Mouse (Mus musculus) forebrain, embryonic 15.5 days (tissue): ENCODE results near the gene Rftn1. TPM values are rescaled to one million over a fixed set of nuclear protein-coding genes. Genes with fewer than 3 reads are reported as not detected.

ENCODE experiments used
- ATAC-seq: fragments of 200-750 bp; cut with Nextera tagmentation; replicated peaks from 2 replicates; pipeline ENCODE4 v1.8.0; 2017; ENCODE audit warnings: mild to moderate bottlenecking, moderate TSS enrichment, moderate library complexity
- H3K27ac ChIP-seq: fragments of 300-500 bp; sonication (generic); replicated peaks from 2 replicates; pipeline ENCODE4 v1.5.1; 2015; ENCODE audit warnings: mild to moderate bottlenecking, inconsistent platforms
- H3K27me3 ChIP-seq: fragments of 300-500 bp; sonication (generic); 2 replicates; pipeline ENCODE4 v1.6.1; 2015; ENCODE audit warnings: inconsistent platforms
- H3K36me3 ChIP-seq: fragments of 300-500 bp; sonication (generic); 2 replicates; pipeline ENCODE4 v1.6.1; 2015; ENCODE audit warnings: mild to moderate bottlenecking, inconsistent platforms
- H3K4me1 ChIP-seq: fragments of 300-500 bp; sonication (generic); 2 replicates; pipeline ENCODE4 v1.6.1; 2015; ENCODE audit warnings: inconsistent platforms
- H3K4me2 ChIP-seq: fragments of 300-500 bp; sonication (generic); replicated peaks from 2 replicates; pipeline ENCODE4 v1.6.1; 2015; ENCODE audit warnings: mild to moderate bottlenecking, inconsistent platforms
- H3K4me3 ChIP-seq: fragments of 300-500 bp; sonication (generic); 2 replicates; pipeline ENCODE4 v1.5.1; 2015; ENCODE audit warnings: mild to moderate bottlenecking, inconsistent platforms
- H3K9ac ChIP-seq: fragments of 300-500 bp; sonication (generic); replicated peaks from 2 replicates; pipeline ENCODE4 v1.6.1; 2015; ENCODE audit warnings: mild to moderate bottlenecking, inconsistent platforms
- H3K9me3 ChIP-seq: fragments of 300-500 bp; sonication (generic); 2 replicates; pipeline ENCODE4 v1.6.1; 2016; ENCODE audit warnings: inconsistent platforms
- WGBS: fragments of 180-500 bp; shearing (Covaris S2); methylation state at CpG from one replicate; pipeline ENCODE4 v1.1.7; 2015; ENCODE audit warnings: mixed read lengths; 5-methylcytosine and 5-hydroxymethylcytosine counted together
- polyA plus RNA-seq: library from polyadenylated mRNA; unstranded; fragments of >200 nt; fragmentation: Nextera tagmentation; extraction: Ambion mirVana; gene quantifications from 2 replicates; pipeline ENCODE4 v1.2.1, GENCODE M21; 2015

Gene Rftn1
- polyA plus RNA-seq, 1 experiment from 2014 or later: 23.6 TPM

- Histone ChIP-seq H3K36me3 (no peaks in the 10 kb centered on the region), H3K27ac (no peak overlapping the region), H3K9ac (no peak overlapping the region), H3K4me1 (peaks cover 14% of the 10 kb centered on the region; the same call in 1 of the 2 replicates), H3K4me2 (no peak overlapping the region), H3K4me3 (no peak overlapping the region), H3K27me3 (peaks cover 4% of the 10 kb centered on the region; the same call in 1 of the 2 replicates), H3K9me3 (no peaks in the 10 kb centered on the region)
- ATAC-seq: no peak
- WGBS: 32% methylated on average over 10 of the region's 10 CpGs
Measured at GRCm38 (mm10) chr17:50196005-50196672, 5.7 kb upstream of the Rftn1 start.

DNA sequence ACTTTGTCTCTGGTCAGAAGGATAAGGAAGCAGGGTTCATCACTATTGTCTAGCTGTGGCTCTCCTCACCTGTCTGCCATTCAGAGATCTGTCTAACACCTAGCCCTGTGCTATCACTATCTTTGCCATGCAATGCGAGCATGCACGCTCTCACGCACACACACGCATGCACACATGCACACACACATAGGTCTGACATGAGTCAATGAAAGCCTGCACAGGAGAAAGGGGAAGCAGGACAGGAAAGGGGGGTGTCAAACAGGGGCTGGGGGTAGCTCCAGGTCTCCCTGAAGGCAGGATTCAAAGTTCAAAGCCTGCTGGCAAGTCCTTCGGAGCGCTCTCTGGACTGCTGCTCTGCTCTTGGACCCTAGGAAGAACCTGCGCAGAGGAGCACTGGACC lies 4.9 kb upstream of the Rftn1 start:
- Histone ChIP-seq H3K9me3 (no peaks in the 10 kb centered on the region), H3K9ac (no peak overlapping the region), H3K27me3 (peaks cover 11% of the 10 kb centered on the region; the same call in 1 of the 2 replicates), H3K36me3 (no peaks in the 10 kb centered on the region), H3K4me2 (no peak overlapping the region), H3K4me3 (no peak overlapping the region), H3K4me1 (peaks cover 17% of the 10 kb centered on the region), H3K27ac (no peak overlapping the region)
- WGBS: 94% methylated on average over 7 of the region's 7 CpGs
- no peak for ATAC-seq

GRCm38 (mm10) chr17:50194541-50194940 lies 4.1 kb upstream of the Rftn1 start:
- no peak overlapping the region for H3K4me2 ChIP-seq
- H3K9ac ChIP-seq: no peak overlapping the region
- no peak overlapping the region for H3K27ac ChIP-seq
- H3K9me3 ChIP-seq: no peaks in the 10 kb centered on the region
- H3K4me1 ChIP-seq: peaks cover 23% of the 10 kb centered on the region
- H3K4me3 ChIP-seq: no peak overlapping the region
- H3K36me3 ChIP-seq: no peaks in the 10 kb centered on the region
- 62% methylated on average over 3 of the region's 3 CpGs for WGBS
- H3K27me3 ChIP-seq: peaks cover 11% of the 10 kb centered on the region; the same call in 1 of the 2 replicates
- no peak for ATAC-seq

DNA sequence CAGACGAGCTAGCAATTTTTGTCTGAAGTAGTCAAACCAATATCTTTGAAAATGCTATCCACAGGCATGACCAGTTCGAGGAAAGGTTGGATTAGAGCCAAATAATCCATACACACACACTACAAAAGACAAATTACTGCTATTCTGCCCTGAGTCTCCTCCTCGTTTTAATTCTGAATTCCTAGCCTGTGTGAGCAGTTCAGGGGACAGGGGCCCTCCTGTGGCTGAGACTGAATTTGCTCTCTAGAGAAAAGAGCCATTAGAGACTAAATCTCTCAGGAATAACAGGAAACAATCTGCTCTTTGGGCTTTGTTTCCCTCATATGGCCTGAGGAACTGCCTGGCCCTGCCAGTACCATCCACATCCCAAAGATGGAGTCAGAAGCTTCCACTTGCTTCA lies 3.2 kb upstream of the Rftn1 start:
- Histone ChIP-seq H3K4me1 (peaks cover 30% of the 10 kb centered on the region), H3K9me3 (no peaks in the 10 kb centered on the region), H3K4me3 (no peak overlapping the region), H3K27me3 (peaks cover 11% of the 10 kb centered on the region; the same call in 1 of the 2 replicates), H3K9ac (no peak overlapping the region), H3K27ac (no peak overlapping the region), H3K4me2 (no peak overlapping the region), H3K36me3 (no peaks in the 10 kb centered on the region)
- WGBS: 26% methylated on average over 3 of the region's 3 CpGs
- peak; percentile 30 for ATAC-seq

DNA sequence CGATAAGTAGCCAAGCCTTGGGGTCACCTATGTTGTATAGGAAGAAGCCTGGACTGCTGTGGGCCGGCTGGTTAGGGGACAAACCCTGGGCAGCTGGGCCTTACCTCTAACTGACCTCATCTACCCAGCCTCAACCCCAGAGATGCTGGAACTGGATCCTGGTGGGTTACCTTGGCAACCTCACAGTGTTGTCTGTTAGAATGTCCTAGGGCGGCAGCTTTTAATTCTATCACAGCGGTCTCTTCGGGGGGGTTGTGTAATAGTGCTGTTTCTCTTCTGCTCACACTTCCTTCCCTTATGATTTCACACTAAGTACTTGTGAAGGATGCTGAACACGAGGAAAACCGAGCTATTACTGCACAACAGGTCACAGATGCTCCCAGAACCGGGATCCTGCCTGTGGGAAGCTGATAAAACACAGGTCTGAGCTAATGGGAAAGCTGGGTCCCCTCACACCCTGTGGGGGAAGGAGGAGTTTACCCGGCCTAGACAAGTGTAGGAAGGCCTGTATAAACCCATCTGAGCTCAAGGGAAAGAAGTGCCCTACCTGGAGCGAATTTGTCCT lies 2.0 kb upstream of the Rftn1 start:
- Histone ChIP-seq H3K4me3 (no peak overlapping the region), H3K9ac (no peak overlapping the region), H3K36me3 (no peaks in the 10 kb centered on the region), H3K9me3 (no peaks in the 10 kb centered on the region), H3K27ac (no peak overlapping the region), H3K27me3 (peaks cover 11% of the 10 kb centered on the region; the same call in 1 of the 2 replicates), H3K4me2 (no peak overlapping the region), H3K4me1 (peaks cover 32% of the 10 kb centered on the region)
- ATAC-seq: no peak
- 25% methylated on average over 10 of the region's 10 CpGs for WGBS

GRCm38 (mm10) chr17:50191318-50191957 lies 964 bp upstream of the Rftn1 start:
- no peak overlapping the region for H3K4me3 ChIP-seq
- ATAC-seq: no peak
- H3K9ac ChIP-seq: no peak overlapping the region
- H3K27ac ChIP-seq: no peak overlapping the region
- peaks cover 32% of the 10 kb centered on the region for H3K4me1 ChIP-seq
- H3K9me3 ChIP-seq: no peaks in the 10 kb centered on the region
- H3K4me2 ChIP-seq: no peak overlapping the region
- peaks cover 11% of the 10 kb centered on the region; the same call in 1 of the 2 replicates for H3K27me3 ChIP-seq
- 49% methylated on average over 9 of the region's 9 CpGs for WGBS
- H3K36me3 ChIP-seq: no peaks in the 10 kb centered on the region

DNA sequence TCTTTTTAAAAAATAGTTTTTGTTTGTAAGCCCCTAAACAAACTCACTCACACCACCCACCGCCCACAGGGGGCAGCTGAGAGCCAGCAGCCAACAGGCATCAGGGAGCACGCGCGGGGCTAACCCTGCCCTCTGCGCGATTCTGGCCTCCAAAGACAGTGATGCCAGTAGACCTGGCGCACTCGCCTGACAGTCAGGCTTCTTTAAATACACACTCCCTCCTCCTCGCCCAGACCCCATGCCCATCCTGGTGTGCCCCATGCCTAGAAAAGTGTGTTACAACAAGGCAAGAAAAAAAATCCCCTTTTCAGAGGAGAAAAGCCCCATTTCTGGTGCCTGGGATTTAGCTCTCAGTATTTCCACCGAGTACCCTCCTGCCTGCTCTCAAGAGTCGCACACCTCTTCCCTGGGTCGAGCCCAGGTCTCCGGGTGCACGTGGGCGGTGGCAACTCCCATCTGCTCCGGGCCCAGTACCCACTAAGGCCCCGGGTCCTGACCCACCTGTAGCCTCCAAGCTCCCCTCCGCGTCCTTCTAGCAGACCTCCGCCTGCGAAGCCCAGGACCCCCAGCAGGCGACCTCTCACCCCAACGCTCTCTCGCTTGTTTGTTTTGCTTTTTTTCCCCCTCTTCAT lies 977 bp downstream of the Rftn1 start:
- peaks cover 11% of the 10 kb centered on the region; the same call in 1 of the 2 replicates for H3K27me3 ChIP-seq
- WGBS: 1% methylated on average over 24 of the region's 24 CpGs
- no peaks in the 10 kb centered on the region for H3K9me3 ChIP-seq
- H3K4me2 ChIP-seq: peak overlapping the region; percentile 100
- H3K36me3 ChIP-seq: no peaks in the 10 kb centered on the region
- 0 out of 2 replicates have a peak overlapping the region, but pooled peaks have one; percentile 16 for H3K27ac ChIP-seq
- H3K9ac ChIP-seq: peak overlapping the region; percentile 58
- peaks cover 37% of the 10 kb centered on the region for H3K4me1 ChIP-seq
- peak; percentile 44 for ATAC-seq
- peak overlapping the region; percentile 61 for H3K4me3 ChIP-seq

DNA sequence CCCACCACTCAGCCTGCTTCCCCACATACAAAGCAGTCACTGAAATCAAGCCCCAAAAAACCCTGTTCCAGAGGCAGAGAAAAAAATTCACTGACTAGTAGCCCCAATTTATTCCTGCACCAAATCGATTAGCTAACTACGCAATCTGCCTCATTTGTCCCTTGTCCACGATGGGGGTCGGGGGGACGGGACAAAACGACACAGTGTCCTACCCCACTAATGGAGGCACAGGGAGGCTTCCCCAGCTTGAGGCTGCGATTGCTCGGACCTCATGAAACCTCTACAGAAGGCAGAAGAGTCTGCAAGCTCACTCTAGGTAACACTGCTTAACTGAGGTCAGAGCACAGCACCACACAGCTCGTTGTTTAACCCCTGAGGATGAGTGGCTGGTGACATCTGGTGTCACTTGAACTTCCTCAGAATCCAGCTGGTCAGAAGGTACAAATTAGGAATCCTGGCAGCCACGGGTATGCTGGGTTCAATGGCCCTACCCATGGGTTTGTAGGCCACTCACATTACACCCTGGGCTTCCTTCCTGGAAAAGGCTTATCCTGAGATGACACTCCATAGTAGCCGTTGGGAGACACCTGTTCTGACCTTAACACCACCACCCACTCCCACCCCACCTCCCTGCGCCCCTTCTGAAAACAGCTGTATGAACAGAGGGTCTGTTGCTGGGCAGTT lies 1.7 kb downstream of the Rftn1 start:
- Histone ChIP-seq H3K4me1 (peaks cover 43% of the 10 kb centered on the region), H3K9me3 (no peaks in the 10 kb centered on the region), H3K4me3 (peak overlapping the region; percentile 61), H3K36me3 (no peaks in the 10 kb centered on the region), H3K4me2 (peak overlapping the region; percentile 100), H3K27ac (no peak overlapping the region), H3K27me3 (peaks cover 11% of the 10 kb centered on the region; the same call in 1 of the 2 replicates), H3K9ac (no peak overlapping the region)
- WGBS: 69% methylated on average over 12 of the region's 12 CpGs
- ATAC-seq: peak; percentile 12; the same call in 1 of the 2 replicates

- no peak overlapping the region for H3K27ac ChIP-seq
- peaks cover 32% of the 10 kb centered on the region for H3K4me1 ChIP-seq
- WGBS: 96% methylated on average over 5 of the region's 5 CpGs
- no peaks in the 10 kb centered on the region for H3K36me3 ChIP-seq
- no peak overlapping the region for H3K4me2 ChIP-seq
- H3K9me3 ChIP-seq: no peaks in the 10 kb centered on the region
- ATAC-seq: no peak
- no peak overlapping the region for H3K9ac ChIP-seq
- no peak overlapping the region for H3K4me3 ChIP-seq
- H3K27me3 ChIP-seq: peaks cover 2% of the 10 kb centered on the region; the same call in 1 of the 2 replicates
Measured at GRCm38 (mm10) chr17:50185616-50186015, 4.9 kb downstream of the Rftn1 start.

DNA sequence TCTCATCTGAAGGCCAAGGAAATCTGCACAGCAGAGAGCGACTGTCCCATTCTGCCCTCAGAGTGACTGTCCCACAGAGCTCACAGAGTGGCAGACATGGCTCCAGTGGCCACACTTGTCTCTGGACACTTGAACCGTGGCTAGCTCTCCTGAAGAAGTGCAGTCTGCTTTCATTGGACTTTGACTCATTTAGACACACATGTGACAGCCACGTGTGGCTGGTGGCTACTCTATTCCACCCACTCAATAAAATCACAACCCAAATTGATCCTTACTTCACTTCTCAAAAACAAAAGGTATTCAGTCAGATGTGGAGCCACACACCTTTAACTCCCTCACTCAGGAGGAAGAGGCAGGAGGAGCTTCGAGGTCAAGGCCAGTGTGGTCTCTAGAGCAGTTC lies 5.4 kb downstream of the Rftn1 start:
- Histone ChIP-seq H3K4me2 (no peak overlapping the region), H3K4me3 (no peak overlapping the region), H3K9me3 (no peaks in the 10 kb centered on the region), H3K9ac (no peak overlapping the region), H3K27ac (peak overlapping the region; percentile 42; the same call in 1 of the 2 replicates), H3K36me3 (no peaks in the 10 kb centered on the region), H3K4me1 (peaks cover 29% of the 10 kb centered on the region), H3K27me3 (no peaks in the 10 kb centered on the region)
- no peak for ATAC-seq
- 82% methylated on average over 4 of the region's 4 CpGs for WGBS

DNA sequence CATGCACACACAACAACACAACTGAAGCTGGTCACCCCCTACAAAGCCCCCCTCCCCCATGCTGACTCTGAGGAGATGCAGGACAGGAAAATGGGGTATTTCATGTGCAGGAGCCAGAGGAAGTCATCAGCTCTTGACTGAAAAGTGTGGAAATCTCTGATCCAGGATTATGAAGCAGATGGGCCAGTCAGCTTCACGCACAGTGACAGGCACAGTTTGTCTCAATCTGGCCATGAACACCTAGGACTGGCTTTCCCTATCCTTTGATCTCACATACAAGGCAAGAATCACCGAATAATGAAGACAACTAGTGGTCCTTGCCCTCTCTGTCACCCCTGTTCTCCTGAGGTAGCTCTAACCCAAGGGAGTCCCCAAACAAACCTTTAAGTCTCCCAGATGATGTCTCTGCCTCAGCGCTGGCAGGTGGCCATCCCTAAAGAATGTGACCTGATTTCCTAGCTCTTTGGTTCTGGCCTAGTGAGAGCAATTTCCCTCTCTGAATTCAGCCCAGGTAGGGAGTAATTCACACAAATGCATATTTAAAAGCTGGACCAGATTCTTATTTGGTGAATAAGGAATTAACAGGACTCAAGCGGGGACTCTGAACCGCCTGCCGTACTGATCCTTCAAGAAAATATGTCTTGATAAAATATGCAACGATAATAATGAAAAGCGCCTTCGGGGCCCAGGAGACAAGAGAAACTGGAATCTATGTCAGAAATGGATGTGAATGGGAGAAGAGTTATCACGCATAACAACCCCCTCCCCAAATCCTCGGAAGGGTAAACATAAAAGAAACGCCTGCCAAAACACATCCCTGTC lies 6.0 kb downstream of the Rftn1 start:
- ATAC-seq: no peak
- Histone ChIP-seq H3K27ac (peak overlapping the region; percentile 42), H3K9me3 (no peaks in the 10 kb centered on the region), H3K4me1 (peaks cover 23% of the 10 kb centered on the region), H3K27me3 (no peaks in the 10 kb centered on the region), H3K9ac (0 out of 2 replicates have a peak overlapping the region, but pooled peaks have one; percentile 10), H3K4me2 (no peak overlapping the region), H3K4me3 (no peak overlapping the region), H3K36me3 (no peaks in the 10 kb centered on the region)
- 65% methylated on average over 12 of the region's 12 CpGs for WGBS
